Mouse (Mus musculus) heart, postnatal 25 days (tissue): ENCODE measurements around the gene N4bp1. TPM values are rescaled to one million over a fixed set of nuclear protein-coding genes. Genes with fewer than 3 reads are reported as not detected.

Source experiments
- DNase-seq: peaks from one replicate; pipeline ENCODE4 v3.0.0; 2022; ENCODE audit warnings: low spot score
- intact Hi-C: fragments of 180-260 bp; cut with DNase I; formaldehyde crosslinking; loops from one replicate; pipeline ENCODE4 v1.15.1; 2025
- total RNA-seq, 2 experiments: library from RNA; stranded (reverse); gene quantifications; 2 replicates each; pipeline ENCODE4 v1.2.3; 2021

N4bp1 gene
- total RNA-seq, 2 experiments from 2014 or later: 15.7 to 16.9 TPM

- intact Hi-C loops: loop anchor here (2.0 to 10.0 kb wide), 4 partner anchors 58 to 1068 kb away; no protein-coding TSS in a partner anchor
- no peak for DNase-seq
Observed at GRCm38 (mm10) chr8:86902656-86903055, 17.6 kb upstream of the N4bp1 start.

DNA sequence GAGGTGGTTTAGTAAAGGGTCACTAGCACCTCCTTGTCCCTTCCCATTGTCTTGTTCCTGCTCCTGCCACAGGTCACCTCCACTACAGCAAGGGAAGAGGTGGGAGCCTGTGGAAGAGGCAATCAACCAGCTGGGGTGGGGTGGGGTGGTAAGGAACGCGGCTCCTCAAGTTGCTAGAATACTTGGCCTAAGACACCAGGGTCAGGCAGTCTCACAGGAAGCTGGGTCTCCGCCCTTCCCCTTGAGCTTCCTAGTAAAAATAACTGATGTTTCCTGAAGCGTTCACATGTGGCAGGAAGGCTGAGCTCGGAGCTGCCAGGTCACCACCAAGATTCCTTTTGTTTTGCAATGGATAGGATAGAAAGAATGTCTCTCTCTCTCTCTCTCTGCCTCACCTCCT lies 16.9 kb upstream of the N4bp1 start:
- peak; percentile 64 for DNase-seq
- intact Hi-C loops: loop anchor here (2.0 to 10.0 kb wide), 4 partner anchors 57 to 1067 kb away; no protein-coding TSS in a partner anchor

DNA sequence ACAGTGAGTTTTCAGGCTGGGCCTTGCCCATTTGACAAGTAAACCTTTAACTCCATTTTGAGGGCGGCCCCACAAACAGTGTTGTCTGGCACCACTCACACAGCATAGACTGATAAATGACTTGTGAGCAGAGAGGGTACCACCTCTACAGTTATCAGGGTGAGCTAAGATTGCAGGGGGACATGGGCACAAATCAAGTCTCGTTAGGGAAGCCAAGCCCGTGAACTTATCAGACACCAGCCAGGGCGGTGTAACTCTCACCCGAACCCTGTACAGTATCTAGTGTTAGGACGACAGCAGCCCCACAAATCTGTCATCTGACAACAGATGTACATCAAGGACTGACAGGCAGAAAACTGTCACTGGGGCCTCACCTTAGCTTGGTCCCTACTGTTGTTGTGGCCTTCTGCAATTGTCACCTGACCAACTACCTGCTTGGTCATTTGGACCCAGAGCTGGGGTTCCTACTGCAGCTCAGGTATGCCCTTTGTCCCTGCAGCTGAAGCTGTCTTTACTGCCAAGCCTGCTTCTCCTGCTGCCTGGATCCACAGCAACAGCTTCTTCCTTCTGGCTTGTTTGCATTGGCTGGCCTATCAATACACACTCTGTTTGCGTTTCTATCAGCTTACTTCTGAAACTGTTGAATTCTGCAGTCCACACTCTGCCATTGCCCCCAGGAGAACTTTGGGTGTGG lies 12.8 kb upstream of the N4bp1 start:
- DNase-seq: no peak

GRCm38 (mm10) chr8:86895390-86895789 lies 10.3 kb upstream of the N4bp1 start:
- intact Hi-C loops: no loop called here
- DNase-seq: no peak

More for the DNA sequence above, 12.8 kb upstream of the N4bp1 start:
- intact Hi-C loops: no loop called here

DNA sequence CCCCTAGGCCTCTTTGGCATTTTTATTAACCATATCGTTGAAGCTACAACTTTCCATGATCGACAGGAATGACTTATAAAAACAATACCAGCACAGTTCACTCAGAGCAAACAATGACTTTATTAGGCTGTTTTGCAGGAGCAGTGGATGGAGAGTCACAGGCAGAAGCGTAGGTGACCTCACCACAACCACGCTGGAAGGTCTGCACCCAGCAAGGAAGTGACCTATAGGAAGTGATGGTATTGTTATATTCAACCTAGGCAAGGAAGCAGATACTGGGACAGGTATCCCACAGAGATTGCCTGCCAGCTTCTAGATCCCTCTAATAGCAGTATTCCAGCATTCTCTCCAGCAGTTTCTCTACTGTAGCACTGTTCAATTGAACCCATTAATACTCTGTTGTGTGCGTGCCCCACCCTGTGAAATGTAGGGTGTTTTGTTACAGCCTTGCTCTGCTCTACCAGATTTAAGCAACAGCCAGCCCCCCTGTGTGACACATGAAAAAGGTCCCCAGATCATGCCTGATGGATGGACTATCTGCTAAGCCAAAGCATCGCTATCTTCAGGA lies 9.2 kb upstream of the N4bp1 start:
- intact Hi-C loops: no loop called here
- no peak for DNase-seq

DNA sequence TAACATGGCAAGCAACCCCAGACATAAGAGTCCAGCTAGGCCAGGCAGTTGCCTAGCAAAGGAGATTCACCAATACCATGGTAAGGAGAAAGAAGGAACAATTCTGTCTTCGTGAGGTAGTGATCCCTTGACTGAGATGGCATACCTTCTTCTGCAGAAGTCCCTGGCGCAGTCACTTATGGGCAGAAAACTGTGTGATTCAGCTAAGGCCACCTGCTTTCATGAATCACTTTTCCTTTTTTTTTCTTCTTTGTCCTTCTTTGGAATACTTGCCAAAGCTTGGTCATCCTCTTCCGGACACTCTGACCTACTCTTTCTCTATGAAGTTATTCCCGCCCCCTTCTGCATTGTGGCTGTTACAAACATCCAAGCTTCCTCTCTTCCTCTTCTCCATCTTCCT lies 8.5 kb upstream of the N4bp1 start:
- DNase-seq: no peak
- intact Hi-C loops: no loop called here

DNA sequence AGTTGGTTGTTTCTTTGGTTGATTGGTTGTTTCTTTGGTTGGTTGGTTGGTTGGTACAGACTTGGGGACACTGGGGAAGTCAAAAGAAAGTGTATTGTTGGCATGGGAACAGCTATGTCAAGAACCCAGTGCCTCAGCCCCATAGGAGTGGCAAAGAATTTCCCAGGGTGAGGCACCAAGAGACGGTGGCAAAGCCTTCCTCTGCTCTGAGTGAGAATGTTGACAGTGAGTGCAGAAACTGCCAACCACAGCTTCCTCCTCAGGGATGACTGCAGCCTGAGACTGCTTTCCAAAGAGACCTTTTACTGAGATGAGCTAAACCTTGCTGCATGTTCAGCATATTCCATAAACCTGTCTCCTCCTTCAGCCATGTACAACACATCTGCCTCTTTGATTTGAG lies 6.5 kb upstream of the N4bp1 start:
- DNase-seq: no peak
- intact Hi-C loops: no loop called here

DNA sequence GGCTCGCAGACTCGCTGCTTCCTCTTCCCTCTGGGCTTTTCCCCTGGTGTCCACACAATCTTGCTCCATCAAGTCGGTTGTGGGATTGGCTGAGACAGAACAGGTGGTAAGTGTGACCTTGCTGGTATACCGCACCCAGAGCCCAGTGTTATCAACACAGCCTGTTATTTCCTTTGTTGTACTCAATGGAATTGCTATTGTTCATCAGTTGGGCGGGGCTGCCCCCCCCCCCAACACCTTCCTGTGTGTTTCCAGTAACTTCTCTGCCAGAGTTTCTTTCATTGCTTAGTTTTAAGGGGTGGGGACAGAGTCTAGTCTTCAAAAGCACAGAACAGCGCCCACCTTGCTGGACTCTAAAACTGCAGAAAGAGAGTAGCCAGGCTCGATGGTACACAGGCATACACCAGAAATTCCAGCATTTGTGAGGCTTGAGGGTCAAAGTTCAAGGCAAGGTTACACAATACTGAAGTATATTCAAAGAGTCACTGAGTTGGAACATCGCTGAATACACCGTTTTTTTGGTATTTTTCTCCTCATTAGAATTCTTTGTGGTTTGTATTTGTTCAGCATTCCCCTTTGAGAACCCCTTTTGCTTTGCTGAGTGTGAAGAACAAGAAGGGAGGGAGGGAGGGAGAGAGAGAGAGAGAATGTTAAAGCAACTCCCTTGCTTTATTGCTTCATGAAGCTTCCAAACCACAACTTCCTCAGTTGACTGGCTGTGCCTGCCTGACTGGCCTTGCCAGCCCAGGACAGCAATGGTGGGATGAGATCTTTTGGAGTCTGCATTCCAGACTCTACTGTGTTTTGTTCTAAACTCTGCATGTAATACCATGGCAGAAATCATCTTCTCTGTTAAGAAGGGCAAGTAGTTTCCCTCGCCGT lies 3.2 kb upstream of the N4bp1 start:
- intact Hi-C loops: loop anchor here (5.0 kb wide), 1 partner anchor 266 kb away; the partner anchor contains the start of gene Lonp2
- DNase-seq: peak; percentile 62

DNA sequence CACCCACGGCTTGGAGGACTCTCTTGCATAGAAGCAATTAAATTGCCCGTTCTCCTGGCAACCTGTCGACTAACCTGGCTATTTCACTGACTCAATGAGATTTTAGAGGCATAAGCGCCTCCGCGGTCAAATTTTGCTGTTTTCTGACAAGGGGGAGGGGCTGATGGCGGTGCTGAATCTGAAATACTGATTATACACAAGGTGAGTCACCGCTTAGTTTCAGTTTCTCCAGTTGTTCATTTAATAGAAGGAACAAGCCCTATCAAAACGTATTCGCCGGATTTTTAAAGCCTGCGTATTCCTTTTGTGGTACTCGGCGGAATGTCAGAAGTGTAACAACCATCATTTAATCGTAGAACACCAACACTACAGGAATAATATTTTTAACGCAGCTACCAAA lies 991 bp downstream of the N4bp1 start:
- intact Hi-C loops: loop anchor here (5.0 kb wide), 1 partner anchor 137 kb away; the partner anchor contains the start of genes Gm10638 and Siah1a
- DNase-seq: no peak

DNA sequence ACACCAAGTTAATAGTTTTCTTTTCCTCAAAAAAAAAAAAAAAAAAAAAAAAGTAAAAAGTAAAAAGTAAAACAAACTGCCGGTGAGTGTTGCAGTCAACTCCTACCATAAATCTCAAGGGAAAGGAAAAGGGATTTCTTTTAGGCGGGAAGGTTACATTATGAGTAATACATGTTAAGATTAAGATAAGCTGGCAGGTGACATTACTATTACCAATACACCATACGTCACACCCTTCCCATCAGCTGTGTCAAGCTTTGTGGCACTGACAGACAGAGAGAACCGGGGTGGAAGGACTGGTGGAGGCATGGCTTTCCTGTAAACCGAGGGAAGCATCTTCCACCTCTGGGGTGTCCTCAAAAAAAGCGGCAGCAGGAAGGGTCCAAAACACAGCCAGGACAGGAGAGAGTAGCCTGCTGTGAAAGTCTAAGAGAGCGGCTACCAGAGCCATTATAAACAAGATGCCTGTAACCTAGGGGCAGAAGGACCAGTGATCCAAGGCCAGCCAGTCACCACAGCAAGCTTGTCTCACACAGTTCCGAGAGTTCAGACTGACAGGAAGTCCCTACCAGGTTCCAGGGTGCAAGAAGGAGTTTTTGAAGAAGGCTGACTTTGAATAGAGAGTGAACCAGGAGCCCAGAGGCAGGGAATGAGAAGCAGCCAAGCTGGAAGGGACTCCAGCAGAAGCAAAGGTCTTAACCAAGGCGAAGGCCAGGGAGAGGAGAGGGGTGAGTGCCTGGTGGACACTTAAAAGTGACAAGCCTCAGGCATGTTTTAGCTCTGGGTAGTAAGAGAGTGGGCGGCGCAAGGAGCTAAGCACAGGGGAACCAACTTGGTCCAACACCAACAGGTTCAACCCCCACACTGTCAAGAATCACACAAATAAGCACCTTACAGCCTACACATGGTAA lies 2.2 kb downstream of the N4bp1 start:
- DNase-seq: no peak

GRCm38 (mm10) chr8:86881951-86882350 lies 3.1 kb downstream of the N4bp1 start:
- DNase-seq: no peak
- intact Hi-C loops: loop anchor here (5.0 kb wide), 1 partner anchor 135 kb away; the partner anchor contains the start of genes Gm10638 and Siah1a

More for the DNA sequence above, 2.2 kb downstream of the N4bp1 start:
- intact Hi-C loops: loop anchor here (5.0 kb wide), 1 partner anchor 136 kb away; the partner anchor contains the start of genes Gm10638 and Siah1a

GRCm38 (mm10) chr8:86881068-86881609 lies 3.9 kb downstream of the N4bp1 start:
- no peak for DNase-seq
- intact Hi-C loops: loop anchor here (5.0 kb wide), 1 partner anchor 134 kb away; the partner anchor contains the start of genes Gm10638 and Siah1a

DNA sequence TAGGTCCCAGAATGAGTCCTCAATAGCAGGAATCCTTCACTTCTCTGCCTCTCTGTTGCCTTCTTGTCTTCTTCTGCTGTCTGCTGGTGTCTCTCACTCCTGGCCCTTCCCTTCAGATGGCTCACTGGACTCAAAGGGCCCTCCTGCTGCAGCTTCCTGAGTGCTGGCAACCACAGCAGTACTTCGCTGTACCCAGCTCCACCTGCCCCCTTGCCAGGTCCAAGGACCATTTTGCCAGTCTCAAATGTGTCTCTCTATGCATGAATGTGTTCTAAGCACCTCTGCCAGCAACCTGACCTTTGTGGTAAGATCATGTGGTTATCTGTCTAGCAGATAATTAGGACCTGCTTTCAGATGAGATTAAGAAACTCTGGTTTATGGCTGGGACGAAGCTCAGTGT lies 8.2 kb downstream of the N4bp1 start:
- DNase-seq: no peak

DNA sequence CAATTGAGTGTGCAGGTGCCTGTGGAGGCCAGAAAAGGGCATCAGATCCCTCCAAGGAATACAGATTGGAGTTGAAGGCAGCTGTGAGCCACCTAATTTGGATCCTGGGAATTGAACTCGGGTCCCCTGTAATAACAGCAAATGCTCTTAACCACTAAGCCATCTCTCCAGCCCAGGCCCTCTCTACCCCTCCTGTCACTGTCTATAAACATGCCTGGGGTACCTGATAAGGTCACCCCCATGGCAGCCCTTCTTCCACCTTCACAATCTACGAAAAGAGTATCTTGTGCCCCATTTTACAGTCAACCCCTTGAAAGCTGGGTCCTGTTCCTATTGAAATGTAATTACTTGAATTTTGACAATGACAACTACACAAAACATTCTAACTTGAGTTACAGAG lies 11.0 kb downstream of the N4bp1 start:
- DNase-seq: no peak
- intact Hi-C loops: no loop called here

More for the DNA sequence above, 8.2 kb downstream of the N4bp1 start:
- intact Hi-C loops: no loop called here

DNA sequence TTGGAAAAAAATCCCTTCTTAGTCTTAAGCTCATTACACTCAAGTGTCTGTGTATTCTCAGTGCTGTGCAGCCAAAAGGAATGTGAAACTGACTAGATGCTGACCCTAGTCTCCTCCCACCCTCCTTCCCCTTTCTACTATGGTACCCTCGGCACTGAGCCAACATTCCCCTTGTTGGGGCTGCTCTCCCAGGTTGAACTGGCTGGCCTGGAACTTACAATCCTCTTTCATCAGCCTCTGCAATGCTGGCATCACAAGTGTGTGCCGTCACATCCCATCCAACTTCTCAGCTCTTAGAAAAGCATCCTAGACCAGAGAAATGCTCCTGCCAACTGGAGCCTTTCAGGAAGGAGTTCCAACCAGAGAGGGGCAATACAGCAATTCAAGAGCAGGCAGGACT lies 11.9 kb downstream of the N4bp1 start:
- no peak for DNase-seq

DNA sequence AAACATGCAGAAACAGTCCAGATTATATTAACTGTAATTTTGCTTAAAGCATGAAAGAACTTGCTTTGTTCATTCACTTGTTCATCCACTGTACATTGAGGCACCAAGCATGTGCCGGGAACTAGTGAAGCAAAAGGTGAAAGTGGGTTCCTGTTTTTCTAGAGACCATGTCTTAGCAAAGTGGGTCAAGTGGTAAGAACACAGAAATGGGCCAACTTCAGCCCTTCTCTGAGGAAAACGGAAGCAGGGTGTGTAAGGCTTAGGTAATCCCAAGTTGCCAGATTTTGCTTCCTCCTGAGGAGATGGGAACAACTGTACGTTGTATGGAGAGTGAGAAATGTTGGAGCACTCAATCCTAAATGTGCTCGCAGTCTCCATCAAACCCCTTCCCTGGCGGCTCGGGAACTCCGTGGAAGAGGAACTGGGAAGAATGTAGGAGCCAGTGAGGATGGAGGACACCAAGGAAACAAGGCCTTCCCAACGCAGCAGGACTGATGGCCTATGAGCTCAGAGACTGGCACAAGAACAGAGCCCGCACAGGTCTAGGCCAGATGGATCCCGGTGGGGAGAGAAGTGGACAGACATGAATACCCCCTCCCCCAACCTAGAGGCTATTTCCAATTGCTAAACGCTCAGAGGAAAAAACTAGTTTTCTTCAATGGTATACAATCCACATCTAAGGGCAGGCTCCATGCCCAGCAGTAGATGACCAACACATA lies 12.8 kb downstream of the N4bp1 start:
- intact Hi-C loops: no loop called here
- DNase-seq: no peak

More for the DNA sequence above, 11.9 kb downstream of the N4bp1 start:
- intact Hi-C loops: no loop called here

GRCm38 (mm10) chr8:86871421-86871820 lies 13.6 kb downstream of the N4bp1 start:
- intact Hi-C loops: no loop called here
- DNase-seq: no peak

DNA sequence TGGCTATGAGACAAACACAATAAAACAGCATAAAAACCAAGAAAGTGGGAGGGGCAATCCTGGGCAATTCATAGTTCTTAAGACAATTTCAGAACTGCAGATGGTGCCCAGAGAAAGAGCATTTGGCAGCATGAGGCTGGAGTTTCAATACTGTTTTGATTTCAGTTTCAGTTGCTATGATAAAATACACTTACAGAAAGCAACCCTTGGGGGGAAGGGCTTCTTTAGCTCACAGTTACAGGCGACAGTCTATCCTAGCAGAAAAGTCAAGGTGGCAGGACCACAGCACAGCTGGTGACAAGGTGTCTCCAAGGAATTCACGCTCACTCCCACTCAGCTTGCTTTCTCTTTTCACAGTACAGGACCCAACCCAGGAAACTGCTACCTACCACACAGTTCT lies 14.3 kb downstream of the N4bp1 start:
- intact Hi-C loops: no loop called here
- DNase-seq: no peak
